Mouse (Mus musculus) cerebellum, adult 9-10 months (tissue): ENCODE results near the gene Acot1.
"Not testable (repeated sequence)": the region's sequence is repeated elsewhere in the genome, so short reads cannot be mapped to it uniquely, and the experiment has no call there.

ENCODE experiments used
- DNase-seq: peaks from one replicate; pipeline ENCODE4 v3.0.0; 2022

Acot1 gene

DNA sequence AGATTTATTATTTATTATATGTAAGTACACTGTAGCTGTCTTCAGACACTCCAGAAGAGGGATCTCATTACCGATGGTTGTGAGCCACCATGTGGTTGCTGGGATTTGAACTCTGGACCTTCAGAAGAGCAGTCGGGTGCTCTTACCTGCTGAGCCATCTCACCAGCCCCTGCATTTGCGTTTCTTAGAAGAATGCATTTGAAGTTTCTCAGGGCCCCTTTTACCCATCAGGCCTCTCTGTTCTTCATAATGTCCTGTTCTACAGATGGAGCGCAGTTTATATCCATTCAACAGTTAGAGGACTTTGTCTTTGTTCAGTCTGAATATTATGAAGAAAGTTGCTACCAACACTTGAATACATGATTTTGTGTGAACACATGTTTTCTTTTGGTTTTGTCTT is 13.0 kb downstream of the Acot1 start:
- DNase-seq = not testable (repeated sequence)

GRCm38 (mm10) chr12:84023052-84023745 is 13.9 kb downstream of the Acot1 start:
- no peak for DNase-seq

- no peak for DNase-seq
Observed at GRCm38 (mm10) chr12:84025888-84026287, 16.6 kb downstream of the Acot1 start.

DNA sequence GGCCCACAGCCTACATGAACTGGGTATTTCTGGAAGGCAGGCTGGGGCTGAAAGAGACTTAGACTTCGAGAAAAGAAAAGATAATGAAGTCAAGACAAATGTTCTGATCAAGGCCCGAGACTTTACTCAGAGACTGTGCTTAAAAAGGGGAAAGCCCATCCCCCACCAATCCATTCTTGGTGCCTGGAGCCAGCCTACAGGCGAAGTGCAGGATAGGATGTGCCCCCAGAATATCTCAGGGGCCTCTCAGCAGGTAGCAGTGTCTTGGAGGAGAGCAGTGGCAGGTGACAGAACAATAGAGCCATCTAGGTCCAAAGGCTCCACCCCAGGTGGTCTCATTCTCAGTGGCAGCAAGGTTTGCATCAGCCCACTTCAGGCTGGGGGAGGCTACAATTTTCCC is 19.0 kb downstream of the Acot1 start:
- not testable (repeated sequence) for DNase-seq

- DNase-seq = not testable (repeated sequence)
Observed at GRCm38 (mm10) chr12:84029043-84029442, 19.8 kb downstream of the Acot1 start.

- peak; percentile 84 for DNase-seq
Observed at GRCm38 (mm10) chr12:84030659-84031332, 21.5 kb downstream of the Acot1 start.

- DNase-seq = no peak
Observed at GRCm38 (mm10) chr12:84032854-84033253, 23.6 kb downstream of the Acot1 start.

DNA sequence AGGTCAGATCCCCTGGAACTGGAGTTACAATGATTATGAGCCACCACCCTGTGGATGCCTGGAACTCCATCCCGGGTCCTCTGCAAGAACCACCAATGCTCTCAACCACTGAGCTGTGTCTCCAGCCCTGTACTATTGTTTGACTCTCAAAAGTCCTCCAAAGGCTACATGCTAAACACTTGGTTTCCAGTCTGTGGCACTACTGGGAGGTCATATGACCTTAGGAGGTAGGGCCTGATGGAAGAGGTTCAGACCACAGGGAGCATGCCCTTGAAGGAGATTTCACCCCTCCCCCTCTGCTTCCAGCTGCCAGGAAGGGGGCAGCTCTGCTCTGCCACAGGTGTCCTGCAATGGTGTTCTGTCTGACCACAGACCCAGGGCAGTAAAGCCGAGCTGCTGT is 24.0 kb downstream of the Acot1 start:
- DNase-seq = not testable (repeated sequence)

GRCm38 (mm10) chr12:84034108-84034507 is 24.8 kb downstream of the Acot1 start:
- no peak for DNase-seq

DNA sequence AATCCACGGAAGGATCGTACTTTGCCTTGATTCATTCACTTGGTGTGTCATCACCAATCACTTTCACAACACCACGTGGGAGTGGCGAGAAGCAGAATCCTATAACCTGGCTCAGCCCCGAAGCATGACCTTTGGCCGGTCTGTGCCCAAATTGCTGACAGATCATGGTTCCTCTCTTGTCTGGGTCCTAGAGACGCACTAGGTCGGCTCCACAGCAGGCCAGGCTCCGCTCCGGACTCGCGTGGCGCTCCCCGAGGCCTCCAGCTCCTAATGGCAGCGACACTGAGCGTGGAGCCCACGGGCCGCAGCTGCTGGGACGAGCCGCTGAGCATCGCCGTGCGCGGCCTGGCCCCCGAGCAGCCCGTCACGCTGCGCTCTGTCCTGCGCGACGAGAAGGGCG is 29.0 kb downstream of the Acot1 start, which contains the start of gene Acot4:
Gene Acot4 (plus strand): TSS at position 139 of the 400 bp plus-strand sequence.
- peak; percentile 26 for DNase-seq

DNA sequence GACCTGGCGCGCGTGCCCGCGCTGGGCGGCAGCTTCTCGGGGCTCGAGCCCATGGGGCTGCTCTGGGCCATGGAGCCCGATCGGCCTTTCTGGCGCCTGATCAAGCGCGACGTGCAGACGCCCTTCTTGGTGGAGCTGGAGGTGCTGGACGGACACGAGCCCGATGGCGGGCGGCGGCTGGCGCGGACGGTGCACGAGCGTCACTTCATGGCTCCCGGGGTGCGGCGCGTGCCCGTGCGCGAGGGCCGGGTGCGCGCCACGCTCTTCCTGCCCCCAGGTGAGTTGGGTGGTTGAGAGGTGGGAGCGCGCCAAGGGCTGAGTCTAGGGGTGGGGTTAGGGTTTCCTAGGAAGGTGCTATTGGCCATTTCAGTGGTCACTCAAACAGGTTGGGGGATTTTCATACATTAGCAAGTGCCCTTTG is 29.4 kb downstream of the Acot1 start, which contains the start of gene Gm49366:
Gene Gm49366 (plus strand): TSS at position 245 of the 421 bp plus-strand sequence.
- peak; percentile 66 for DNase-seq

DNA sequence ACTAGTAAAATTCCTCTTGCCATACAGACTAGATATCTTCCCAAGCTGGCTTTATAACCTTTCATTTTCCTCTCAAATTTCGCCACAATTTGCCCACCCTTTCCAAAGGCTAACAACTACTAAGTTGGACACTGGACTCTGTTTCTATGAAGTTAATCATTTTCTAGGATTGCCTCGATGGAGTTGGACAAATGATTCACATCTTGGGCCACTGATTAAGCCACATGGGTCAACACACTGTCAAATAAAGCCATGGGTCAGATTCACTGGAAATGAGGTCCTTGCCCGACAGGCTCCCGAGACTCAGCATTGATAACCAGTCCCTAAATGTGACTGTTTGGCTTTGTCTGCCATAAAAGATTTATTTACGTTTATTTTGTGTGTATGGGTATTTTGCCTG is 33.0 kb downstream of the Acot1 start:
- no peak for DNase-seq

- no peak for DNase-seq
Observed at GRCm38 (mm10) chr12:84044045-84044444, 34.8 kb downstream of the Acot1 start.

GRCm38 (mm10) chr12:84046906-84047305 is 37.6 kb downstream of the Acot1 start:
- DNase-seq = no peak

DNA sequence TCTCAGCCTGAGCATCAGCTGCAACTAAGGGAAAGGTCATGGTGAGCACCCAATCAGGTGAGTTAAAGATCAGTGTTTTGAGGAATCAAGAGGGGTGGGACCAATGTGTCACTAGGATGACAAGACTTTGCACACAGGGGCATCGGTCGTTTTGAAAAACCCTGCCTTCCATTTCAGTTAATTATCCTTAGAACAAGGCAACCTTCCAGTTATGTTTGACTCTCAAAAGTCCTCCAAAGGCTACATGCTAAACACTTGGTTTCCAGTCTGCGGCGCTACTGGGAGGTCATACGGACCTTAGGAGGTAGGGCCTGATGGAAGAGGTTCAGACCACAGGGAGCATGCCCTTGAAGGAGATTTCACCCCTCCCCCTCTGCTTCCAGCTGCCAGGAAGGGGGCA is 41.5 kb downstream of the Acot1 start:
- DNase-seq = not testable (repeated sequence)

DNA sequence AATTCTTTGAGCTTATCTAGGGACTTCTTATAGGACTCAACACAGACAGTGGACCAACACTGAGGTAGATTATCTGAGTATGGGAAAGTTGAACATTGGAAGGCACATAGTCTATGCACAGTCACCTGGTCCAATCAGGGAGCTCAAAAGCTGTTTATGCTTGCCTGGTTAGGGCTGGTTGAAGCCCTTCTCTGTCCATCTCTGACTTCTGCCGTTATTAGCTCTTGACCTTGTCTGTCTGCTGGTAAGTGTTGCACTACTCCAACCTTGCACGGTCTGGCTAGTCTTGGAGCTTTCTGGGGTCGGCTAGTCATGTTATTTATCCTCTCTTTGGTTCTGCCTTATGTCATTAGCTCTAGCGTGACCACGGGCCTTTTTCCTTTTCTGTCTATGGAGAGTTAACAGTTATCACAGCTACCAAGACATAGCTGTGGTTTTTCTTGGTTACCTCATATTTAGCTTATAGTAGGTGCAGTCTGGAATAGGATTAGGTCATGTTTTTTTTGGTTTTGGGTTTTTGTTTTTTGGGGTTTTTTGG is 42.7 kb downstream of the Acot1 start, which contains the start of gene Acot3:
Gene Acot3 (plus strand): TSS at position 208 of the 538 bp plus-strand sequence.
- no peak for DNase-seq

GRCm38 (mm10) chr12:84052609-84053008 is 43.3 kb downstream of the Acot1 start:
- DNase-seq = no peak

GRCm38 (mm10) chr12:84053173-84053572 is 43.9 kb downstream of the Acot1 start:
- no peak for DNase-seq

DNA sequence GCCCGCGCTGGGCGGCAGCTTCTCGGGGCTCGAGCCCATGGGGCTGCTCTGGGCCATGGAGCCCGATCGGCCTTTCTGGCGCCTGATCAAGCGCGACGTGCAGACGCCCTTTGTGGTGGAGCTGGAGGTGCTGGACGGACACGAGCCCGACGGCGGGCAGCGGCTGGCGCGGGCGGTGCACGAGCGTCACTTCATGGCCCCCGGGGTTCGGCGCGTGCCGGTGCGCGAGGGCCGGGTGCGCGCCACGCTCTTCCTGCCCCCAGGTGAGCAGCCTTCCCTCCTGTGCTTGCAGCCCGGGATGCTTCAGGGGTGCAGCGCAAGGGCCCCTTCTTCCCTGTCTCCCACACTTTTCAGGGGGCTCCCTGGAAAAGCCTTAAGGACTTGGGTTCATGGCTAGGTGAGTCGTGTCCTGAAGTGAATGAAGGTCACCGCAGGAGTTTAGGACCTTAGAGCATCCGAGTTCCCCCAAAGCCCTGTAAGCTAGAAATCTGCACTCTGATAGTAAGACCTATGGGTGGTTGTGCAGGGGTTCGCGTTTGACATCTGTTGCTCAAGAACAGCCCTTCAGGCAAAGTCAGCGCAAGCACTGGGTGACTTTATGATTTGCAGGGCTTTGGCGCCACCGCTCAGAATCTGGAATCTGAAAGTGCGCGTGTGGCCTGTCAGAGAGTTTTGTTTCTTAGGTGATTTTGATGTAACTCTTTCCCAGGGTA is 44.5 kb downstream of the Acot1 start:
- no peak for DNase-seq

DNA sequence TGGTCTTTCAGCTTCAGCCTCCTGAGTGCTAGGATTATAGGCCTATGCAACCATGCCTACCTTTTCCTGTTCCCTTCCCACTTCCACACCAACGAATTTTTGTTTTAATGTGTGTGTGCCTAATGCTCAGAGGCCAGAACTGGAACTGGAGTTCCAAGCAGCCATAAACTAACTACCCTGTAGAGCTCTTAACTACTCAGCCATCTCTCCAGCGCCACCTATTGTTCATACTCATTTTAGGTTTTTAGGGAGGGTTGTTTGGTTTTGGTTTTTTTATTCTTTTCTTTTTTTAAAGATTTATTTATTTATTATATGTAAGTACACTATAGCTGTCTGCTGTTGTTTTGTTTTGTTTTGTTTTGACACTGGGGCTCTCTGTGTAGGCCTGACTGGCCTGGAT is 51.7 kb downstream of the Acot1 start:
- DNase-seq = peak; percentile 50

DNA sequence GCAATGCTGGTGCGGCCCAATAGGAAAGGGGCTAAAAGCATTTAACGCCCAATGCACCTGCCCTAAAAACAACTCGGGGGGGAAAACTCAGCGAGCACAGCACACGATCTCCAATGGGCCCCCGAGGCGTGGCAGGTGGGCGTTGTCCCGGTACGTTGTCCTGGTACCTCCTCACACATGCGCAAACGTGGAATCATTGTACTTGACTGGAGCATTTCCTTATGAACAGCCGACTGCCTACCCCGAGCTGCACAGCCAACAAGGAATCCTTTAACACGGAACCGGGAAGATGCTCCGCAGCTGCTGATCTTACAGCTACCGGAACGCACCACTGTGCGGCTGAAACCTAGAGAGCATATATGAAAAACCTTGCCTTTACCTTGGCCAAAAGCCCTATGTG is 53.0 kb downstream of the Acot1 start:
- no peak for DNase-seq

DNA sequence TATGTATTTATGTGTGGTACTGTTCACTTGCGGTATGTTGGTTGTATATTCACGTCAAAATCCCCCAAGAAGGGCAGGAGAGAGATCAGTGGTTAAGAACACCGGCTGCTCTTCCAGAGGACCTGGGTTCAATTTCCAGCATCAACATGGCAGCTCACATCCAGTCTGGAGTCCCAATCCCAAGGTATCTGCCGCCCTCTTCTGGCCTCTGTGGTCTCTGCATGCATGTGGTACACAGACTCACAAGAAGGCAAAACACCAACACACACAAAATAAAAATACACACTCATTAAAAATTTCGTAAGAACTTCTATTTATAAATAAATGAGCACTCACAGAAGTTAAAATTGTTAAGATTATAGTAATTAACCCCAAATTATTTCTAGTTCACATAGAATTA is 53.9 kb downstream of the Acot1 start:
- DNase-seq = no peak

- DNase-seq = no peak
Observed at GRCm38 (mm10) chr12:84063833-84064232, 54.5 kb downstream of the Acot1 start.
